Mouse (Mus musculus) regulatory T cell (primary cell): ENCODE results near the gene Gipc2.
"Not testable (repeated sequence)": the region's sequence is repeated elsewhere in the genome, so short reads cannot be mapped to it uniquely, and the experiment has no call there.

ENCODE experiments used
- in situ Hi-C: fragments of 300-600 bp; cut with MboI, MseI; formaldehyde crosslinking; loops from one replicate; pipeline ENCODE4 v1.15.1; 2025; ENCODE audit warnings: high pct_unique_total_duplicates

Gene Gipc2

GRCm38 (mm10) chr3:152166099-152166423 lies at the start of gene Gipc2:
Gene Gipc2 (minus strand): TSS chr3:152166230.
- in situ Hi-C loops: no loop called here

DNA sequence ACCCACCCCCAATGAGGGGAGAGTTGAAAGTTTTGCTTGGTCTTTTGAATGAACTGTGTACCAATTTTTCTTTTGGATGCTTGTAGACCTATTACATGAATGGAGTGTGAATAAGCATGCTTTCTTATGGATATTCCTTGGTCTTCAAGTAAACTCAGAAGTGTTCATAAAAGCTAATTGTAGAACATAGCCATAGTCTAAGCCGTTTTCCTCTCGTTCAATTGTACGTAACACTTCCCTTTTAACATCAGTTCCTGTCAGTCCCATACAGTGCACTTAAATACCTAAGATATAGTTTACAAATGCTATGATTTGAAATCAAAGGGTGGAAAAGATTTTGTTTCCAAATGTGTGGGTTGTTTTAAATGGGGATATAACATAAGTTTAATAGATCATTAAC lies 47.4 kb upstream of the Gipc2 start:
- in situ Hi-C loops: loop anchor here (10.0 kb wide), 1 partner anchor 1701 kb away; the partner anchor contains the start of gene Rabggtb

- in situ Hi-C loops: loop anchor here (10.0 kb wide), 1 partner anchor 1703 kb away; the partner anchor contains the start of gene Rabggtb
Measured at GRCm38 (mm10) chr3:152211731-152212279, 45.8 kb upstream of the Gipc2 start.

- in situ Hi-C loops: loop anchor here (10.0 kb wide), 1 partner anchor 1704 kb away; the partner anchor contains the start of gene Rabggtb
Measured at GRCm38 (mm10) chr3:152210728-152211391, 44.8 kb upstream of the Gipc2 start.

GRCm38 (mm10) chr3:152209967-152210634 lies 44.1 kb upstream of the Gipc2 start, which contains the start of the genes Dnajb4 and Fubp1:
Gene Dnajb4 (minus strand): TSS chr3:152210302.
Gene Fubp1 (plus strand): TSS chr3:152210422.
- in situ Hi-C loops: loop anchor here (10.0 kb wide), 1 partner anchor 1705 kb away; the partner anchor contains the start of gene Rabggtb

DNA sequence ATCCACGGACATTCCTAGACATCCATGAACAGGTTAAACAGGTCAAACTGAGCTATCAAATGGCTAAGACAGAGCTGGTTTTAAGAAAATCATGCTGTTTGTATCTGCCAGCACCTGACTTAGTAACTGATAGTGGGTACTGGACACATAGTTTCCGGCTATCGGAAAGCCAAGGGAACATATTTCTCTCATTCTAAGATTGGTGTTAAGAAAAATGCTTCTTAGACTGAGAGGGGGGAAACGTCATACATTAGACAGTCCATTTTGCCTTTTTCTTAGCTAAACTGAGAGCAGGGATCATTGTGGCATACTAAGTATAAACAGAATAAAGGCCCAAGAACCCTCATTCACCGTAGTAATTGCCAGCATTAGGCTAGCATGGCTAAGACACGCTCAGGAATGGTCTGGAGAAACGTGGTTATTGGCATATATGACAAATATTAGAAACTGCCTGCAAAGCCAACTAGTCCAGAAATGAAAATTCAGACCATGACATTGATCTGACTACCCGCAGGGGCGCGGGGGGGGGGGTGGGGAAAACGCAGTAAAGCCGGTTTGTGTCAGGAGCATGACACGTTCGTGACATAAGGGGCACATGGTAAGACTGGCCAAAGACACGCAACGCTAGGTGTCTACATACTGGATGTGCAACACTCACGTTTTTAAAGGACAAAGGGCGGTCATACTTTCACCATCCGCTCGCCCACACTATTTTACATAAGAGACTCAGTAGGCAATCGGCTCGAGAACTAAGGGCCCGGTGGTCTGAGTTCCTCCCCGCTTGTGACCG lies 43.3 kb upstream of the Gipc2 start:
- in situ Hi-C loops: no loop called here

DNA sequence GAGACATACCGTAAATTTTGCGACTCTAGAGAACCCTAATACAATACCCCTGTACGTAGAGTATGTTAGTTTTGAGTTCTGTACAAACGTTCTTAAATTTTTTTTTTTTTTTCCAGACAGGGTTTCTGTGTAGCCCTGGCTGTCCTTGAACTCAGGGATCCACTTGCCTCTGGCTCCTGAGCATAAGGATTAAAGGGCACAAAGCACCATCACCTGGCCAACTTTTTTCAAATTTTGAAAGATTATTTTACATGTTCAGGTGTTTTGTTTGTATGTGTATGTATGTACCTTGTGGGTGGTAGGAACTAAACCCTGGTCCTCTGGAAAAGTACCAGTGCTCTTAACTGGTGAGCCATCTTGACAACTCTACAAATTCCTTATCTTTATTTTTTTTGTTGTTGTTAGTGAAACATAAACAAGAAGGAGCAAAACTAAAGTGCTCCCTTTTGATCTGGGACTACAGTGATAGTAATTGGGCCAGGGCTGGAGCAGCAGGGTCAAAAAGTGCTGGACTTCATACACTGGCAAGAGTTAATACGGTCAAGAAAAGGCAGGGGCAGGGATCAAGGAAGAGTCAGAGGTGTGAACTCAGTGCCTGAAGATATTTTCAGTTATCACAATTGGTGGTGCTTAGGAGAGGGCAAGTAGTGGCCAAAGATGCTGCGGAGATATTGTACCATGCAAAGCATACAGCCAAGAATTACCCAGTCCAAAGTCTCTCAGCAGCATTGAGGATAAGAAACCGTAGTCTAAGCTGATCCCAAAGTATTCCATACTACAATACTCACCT lies 42.3 kb upstream of the Gipc2 start:
- in situ Hi-C loops: no loop called here

GRCm38 (mm10) chr3:152207156-152207555 lies 41.1 kb upstream of the Gipc2 start:
- in situ Hi-C loops: no loop called here

DNA sequence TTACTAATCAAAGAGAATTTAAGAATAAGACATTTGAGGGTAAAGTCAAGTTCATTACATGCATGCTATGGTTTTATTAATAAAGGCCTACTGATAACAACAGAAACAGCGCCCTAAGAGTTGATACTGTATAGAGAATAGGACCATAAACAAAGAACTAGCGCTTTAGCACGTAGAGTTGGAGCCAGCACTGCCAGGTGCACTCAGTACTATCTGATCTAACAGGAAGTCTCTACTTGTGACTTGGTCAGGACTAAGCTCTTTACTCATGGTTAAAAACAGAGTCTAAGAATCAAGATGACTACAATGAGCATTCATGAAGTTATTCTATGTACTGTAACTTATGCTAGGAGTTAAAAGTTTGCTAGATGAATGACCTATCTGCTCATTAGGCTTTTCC lies 38.5 kb upstream of the Gipc2 start:
- in situ Hi-C loops: no loop called here

GRCm38 (mm10) chr3:152203996-152204395 lies 38.0 kb upstream of the Gipc2 start:
- in situ Hi-C loops: no loop called here

DNA sequence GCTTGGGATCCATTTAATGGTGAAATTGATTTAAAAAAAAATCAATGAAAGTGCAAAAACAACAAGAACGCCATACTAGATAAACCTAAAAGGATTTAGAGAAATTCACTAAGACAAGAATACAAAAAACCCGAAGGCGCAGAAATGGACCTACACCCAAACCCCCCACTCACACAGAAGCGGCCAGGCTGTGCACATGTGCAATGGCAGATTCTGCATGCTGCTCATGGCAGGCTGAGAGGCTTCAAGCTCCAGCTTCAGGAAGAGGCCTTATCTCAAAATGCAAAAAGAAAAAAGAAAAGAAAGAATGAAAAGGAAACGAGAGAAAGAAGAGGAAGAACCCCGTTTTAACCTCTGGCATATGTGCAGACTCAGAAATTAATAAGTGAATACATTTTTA lies 37.4 kb upstream of the Gipc2 start:
- in situ Hi-C loops: no loop called here

DNA sequence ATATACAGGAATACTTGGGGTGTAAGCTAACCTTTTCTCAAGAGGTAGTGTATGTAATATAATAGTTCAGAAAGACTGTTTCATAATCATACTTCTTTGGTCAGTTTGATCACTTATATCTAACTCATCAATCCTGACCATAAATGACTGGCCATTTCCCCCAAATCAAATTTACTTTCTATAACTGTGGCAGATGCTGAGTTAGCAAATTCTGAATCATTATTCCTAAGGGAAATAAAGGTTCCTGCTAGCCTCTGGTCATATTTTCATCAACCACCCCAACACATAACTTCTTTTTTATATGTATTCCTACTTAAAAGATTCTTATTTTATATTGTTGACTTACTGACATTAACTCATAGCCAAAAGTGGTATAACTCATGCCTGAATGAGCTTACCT lies 36.9 kb upstream of the Gipc2 start:
- in situ Hi-C loops: no loop called here

GRCm38 (mm10) chr3:152201651-152202050 lies 35.6 kb upstream of the Gipc2 start:
- in situ Hi-C loops: no loop called here

GRCm38 (mm10) chr3:152201181-152201580 lies 35.2 kb upstream of the Gipc2 start:
- in situ Hi-C loops: no loop called here

DNA sequence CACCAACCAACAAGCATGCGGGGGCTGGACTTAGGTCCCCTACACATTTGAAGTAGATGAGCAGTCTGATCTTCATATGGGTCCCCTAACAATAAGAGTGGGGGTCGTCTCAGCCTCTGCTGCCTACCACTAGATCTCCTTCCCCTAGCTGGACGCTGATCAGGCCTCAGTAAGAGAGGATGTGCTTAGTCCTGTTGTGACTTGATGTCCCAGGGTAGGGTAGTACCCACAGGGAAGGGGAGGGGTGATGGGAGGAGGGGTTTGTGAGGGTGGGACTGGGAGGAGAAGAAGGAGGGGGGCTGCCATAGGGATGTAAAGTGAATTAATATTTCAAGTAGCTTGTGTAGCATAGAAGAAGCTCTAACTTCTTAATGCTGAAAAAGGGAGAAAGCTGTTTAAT lies 33.1 kb upstream of the Gipc2 start:
- in situ Hi-C loops: no loop called here

DNA sequence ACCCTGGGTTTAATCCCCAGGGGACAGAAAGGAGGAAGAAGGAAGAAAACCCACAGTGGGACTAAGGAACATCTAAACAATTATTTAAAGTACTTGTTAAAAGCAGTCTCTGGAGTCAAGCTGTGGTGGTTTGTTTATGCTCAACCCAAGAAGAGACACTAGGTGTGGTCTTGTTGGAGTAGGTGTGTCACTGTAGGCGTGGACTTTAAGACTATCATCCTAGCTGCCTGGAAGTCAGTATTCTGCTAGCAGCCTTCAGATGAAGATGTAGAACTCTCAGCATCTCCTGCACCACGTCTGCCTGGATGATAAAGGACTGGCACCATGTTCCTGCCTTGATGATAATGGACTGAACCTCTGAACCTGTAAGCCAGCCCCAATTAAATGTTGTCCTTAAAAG lies 31.2 kb upstream of the Gipc2 start:
- in situ Hi-C loops: not testable (repeated sequence)

DNA sequence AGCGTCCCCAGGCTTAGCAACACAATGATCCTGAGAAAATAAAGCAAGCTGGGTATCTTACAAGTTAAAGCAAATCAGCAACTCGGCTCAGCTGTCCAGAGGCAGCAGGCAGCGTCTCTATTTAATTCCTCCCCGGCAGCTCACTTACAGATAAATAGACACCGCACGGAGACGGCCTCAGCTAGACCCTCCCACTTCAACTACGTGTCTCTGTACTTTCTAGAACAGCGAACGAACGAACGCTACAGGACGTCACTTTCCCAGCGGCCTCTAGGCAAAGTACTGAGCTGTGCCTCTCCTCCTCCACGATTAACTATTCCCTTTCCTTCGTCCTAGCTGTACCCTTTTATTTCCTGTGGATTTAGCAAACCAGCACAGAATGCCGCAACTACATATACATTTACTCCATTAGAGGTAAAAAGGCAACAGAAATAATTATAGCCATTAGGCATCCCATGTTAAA lies 27.6 kb upstream of the Gipc2 start:
- in situ Hi-C loops: no loop called here

- in situ Hi-C loops: no loop called here
Measured at GRCm38 (mm10) chr3:152193177-152193576, 27.1 kb upstream of the Gipc2 start.

- in situ Hi-C loops: no loop called here
Measured at GRCm38 (mm10) chr3:152192238-152192931, 26.4 kb upstream of the Gipc2 start.

DNA sequence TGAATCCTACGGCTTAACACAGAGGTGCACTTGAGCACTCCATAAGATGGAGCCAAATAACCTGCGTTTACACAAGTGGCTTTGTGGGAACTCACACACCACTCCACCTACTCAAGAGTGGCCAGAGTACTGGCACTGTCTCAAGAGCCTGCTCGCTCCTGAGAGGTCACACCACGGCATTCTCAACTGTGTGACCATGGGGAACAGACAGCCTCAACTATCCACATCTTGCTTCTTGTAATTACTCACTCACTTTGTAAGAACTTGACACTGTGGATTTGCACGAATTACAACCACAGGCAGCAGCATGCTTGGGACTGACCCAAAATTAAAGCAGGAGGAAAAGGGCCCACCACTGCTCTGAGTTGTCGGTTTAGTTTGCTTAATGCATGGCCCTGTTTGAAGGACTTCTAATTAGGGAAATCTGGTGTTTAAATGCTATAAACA lies 25.8 kb upstream of the Gipc2 start:
- in situ Hi-C loops: no loop called here
